Mouse (Mus musculus) kidney, adult 8-10 months (tissue): ENCODE results near the gene Magi3.

Experiments used
- DNase-seq, 2 experiments: peaks; one replicate each; pipeline ENCODE4 v3.0.0; 2022

The Magi3 gene

DNA sequence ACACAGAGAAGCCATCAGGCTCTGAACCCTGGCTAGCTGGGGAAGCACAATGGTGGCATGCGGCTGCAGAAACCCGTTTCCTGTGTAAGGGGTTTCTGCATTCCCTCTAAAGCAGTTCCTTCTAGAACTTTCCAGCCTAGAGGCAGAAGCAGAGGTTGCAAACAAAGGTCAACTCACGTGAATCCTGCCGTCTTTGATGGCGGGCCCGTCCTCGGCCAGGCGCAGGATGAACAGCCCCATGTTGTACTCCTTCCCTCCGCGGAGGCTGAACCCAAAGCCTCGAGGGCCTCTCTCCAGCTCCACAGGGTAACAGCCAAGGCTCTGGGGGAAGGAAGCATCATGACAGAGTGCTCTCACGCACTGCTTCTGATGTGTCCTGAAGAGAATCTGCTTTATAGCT lies 200.1 kb downstream of the Magi3 start:
- DNase-seq, result no peak

DNA sequence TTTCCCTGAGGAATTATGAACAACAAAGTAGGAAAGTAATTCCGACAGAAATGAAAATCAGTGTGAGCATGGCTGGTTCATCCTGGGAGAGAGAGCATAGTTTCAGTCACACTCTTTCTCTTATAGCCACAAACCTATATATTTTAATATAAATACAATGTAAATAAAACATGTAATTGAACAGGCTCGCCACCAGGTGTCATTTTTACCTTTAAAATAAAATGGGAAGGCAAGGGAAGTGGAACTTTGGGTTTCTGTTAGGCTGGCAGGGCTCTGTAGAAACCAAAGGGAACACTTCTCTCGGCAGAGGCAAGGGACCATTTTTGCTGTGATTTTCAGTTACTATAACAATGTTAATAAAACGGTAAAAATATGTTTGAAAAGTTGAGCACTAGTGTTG lies 200.7 kb downstream of the Magi3 start:
- DNase-seq, result no peak

DNA sequence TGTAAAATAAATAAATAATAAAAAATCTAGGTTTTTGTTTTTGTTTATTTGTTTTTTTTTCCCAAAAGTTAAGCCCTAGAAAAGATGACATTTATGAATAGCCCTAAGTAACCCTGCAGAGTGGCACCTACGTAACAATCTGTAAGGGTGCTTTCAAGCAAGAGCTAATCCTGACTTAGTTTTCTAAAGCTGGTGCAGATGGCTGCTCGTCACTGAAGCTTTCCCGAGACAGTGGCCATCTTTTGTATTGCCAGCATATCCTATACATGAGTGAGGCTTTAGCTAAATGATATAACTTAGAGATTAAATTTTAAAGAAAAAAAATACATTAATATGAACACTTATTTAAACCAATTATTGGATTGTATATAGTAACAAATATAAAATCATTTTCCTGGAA lies 202.2 kb downstream of the Magi3 start:
- DNase-seq, result no peak

DNA sequence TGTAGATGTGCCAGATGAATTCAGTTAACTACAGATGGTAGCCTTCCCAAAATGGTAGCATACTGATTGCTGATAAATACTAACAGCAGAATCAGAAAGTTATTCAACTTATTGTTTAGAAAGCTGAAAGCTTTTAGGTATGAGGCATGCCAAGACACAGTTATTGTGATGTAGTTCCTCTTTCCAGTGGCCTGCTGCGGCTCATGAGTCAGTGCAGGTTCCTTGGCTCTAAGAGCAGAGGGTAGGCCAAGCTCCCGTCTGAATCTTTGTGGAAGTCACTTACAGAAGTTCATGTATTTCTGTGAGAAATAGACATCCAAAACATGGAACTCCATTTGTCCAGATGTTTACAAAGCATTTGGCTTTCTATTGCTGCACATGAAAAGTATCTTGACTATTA lies 208.2 kb downstream of the Magi3 start:
- DNase-seq, result no peak

DNA sequence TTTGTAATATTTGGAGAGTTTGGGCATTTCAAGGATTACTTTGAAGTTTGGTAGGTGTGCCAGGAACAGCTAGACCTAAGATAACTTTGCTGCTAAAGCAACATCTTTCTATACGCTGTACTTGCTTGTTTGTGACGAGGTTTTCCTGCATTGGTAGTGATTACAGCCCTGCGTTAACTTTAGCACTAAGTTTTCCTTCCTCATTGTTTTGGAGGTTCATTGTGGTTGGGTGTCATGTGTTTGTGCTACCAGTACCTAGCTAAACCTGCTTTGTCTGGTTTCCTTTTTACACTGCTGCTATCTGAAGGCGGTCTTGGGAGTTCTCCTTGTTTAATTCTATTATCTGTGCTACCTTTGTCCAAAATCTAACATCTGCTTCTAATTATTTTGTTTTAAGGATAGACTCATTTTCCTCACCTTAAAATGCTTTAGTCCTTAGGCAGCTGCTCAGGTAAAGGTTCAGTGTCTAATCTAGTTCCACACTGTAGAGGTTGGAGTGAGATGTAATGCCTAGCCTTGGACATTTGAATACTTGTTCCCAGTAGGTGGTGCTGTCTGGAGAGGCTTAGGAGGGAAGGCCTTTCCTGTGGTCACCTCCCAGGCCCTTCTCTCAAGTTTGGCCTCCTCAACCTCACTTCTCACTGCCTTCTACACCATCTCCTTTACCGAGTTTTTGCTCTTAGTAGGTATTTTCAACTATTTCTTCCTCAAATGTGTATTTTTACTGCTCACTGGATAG lies 210.1 kb downstream of the Magi3 start:
- DNase-seq, result no peak

DNA sequence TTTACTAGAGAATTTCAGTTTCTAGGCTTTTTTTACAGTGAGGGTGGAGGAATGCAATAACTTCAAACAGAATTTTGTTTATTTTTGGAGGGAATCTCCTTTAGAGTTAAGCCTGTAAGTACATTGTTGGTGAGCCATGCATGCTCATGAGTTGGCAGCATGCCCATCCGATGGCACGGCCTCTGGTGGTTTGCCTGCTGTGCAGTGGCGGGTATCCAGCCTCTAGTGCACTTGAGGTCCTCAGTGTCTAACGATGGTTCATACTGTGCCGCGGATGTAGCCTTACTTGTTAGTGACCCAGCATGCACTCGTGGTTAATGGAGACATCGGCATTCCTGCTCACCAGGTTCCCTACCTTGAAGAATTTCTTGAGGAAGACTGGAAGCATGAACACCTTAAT lies 212.7 kb downstream of the Magi3 start:
- peak in 1 of 2 experiments; percentile 20 for DNase-seq

DNA sequence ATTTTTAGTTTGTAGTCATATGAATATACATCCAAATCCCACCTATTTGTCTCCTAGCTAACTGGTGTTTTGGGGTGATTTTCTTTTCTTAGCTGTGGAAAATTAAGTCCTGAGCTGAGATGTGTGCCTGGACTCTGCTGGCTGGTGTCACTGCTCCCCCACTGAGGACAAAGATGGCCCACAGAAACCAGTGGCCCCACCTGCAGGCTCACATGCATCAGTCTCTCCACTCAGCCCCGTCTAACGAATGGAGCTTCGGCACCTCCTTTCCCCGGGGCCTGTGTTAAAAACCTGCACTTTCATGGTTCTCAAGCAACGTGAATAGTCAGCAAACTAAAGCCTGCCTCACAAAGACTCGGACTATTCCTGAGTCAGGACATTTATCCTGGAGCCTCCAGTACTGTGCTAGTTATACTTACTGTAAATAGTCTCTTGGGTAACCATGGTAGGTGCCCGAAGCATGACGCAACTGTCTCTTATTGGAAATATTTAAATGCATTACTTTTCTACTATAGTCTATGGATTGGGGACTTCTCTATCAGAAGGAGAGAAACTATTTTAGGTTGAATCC lies 213.2 kb downstream of the Magi3 start:
- no peak for DNase-seq

DNA sequence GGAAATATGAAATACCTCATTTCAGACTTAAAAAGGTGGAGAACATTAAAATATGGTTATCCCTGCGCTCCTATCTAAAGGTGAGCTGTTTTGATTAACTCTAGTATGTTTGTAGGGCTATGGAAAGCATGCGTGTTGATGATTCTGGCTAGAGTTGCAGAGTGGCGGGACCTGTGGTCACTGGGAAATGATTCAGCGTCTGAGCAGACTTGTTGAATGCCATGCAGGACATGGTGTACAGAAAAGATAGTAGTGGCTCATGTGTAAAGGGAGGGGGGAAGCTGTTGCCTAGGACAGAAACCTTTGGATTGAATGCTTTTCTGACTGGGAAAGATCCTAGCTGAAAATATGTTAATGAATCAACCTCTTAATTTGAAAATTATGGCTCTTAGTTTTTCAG lies 221.4 kb downstream of the Magi3 start:
- DNase-seq, result no peak

DNA sequence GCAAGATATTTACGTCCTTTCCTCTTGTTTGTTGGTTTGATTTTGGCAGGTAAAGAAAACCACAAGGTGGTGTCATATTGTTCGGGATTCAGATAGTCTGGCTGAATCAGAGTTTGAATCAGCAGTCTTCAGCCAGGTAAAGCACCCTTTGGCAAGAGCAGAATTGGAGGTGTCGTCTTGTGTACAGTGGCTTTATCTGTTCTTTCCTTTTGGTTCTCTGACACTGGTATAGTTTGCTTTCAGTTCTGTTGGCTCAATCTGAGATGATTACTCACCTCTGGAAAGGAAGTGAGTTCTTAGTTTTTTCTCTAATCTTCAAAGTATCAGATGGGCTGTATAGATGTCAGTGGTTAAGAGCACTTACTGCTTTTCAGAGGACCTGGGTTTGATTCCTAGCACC lies 228.9 kb downstream of the Magi3 start:
- no peak for DNase-seq

DNA sequence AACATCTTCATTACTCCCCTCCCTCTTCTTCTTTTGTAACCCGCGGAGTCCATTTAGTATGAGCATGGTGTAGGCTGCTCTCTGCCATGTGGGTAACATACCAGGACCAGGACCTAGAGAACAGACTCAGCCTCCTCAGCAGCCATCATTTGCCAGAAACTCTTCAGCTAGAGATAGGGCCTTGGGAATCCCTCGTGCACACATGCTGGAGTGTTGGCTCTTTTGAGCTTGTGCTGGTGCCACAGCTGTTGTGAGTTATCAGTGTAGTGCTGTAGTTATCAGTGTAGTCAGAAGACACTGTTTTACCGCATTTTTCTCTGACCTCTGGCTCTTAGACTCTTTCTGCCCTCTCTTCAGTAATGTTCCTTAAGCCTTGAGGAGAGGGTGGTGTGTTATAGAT lies 230.8 kb downstream of the Magi3 start:
- DNase-seq, result no peak

DNA sequence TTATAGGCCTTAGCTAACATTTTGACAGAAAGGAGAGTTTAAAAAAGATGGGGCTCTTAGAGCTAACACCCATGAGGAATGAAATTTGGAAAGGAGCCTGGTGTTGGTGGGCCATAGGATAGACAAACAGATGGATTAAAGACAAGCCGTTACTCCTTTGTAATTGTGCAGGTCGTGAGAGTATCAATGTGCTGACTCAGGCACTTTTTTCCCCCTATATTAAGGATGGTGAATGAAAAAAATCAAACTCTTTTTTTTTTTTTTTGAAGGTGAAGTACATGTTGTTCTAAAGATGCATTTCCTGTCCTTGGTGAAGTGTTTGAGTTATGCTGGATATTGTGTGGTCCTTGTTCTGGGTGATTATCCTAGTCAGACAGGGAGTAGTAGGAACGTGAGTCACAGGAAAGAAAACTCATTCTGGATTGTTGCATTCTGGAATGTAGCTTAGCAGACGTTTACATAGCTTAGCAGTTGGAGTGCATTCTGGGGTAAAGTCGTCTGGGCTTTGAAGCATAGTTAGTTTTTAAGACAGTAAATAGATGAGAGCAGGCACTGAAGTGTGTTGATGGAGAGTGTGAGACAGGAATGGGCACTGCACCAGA lies 232.2 kb downstream of the Magi3 start:
- no peak for DNase-seq

DNA sequence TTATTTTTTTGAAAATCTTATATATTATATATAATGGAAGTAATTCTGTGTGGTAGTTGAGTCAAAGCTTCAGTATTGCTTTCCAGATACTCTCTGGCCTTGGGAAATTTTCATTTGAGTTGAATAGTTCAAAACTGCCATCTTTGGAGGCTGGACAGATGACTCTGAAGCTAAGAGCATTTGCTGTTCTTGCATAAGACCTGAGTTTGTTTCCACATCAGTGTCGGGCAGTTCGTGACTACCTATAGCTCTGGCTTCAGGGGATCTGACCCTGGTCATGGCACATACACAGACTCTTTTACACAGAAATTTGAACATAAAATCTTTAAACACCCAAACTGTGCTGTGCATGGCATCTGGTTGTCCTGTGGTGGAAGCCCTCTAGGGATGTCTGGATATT lies 235.0 kb downstream of the Magi3 start:
- DNase-seq, result no peak

DNA sequence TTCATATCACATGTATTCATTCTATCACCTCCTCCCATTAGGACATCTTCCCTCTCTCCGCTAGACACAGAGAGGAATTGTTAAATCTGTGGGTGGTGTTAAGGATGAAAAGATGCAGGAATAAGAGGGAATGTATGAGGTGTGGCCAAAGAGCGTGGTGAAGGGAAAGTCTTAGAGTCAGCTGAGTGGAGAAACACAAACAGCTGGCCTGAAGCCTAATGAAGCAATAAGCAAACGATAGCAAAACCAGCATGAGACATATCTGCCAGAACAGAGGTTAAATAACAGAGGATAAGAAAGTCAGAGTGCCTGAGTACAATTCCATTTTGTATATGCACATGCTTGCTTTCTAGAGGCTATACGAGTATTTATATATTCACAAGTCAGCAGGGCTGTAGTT lies 235.6 kb downstream of the Magi3 start:
- no peak for DNase-seq

DNA sequence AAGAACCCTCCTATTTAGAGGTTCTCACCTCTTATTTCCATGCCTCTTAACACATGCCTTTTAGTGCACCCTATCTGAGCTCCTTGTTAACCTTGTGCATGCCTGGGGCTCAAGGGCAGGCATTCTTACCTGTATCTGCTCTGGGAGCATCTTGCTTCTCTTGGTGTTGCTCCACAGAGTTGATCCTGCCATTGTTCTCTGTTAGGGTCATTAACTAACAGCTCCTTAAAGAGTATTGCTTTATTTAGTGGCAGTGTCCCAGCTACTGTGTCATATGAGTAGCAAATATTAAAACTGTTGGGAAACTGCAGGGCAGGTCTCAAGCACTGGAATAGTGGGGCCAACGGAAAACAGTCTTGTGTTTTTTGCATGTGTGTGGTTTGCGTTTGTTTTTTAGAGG lies 249.0 kb downstream of the Magi3 start:
- no peak for DNase-seq

DNA sequence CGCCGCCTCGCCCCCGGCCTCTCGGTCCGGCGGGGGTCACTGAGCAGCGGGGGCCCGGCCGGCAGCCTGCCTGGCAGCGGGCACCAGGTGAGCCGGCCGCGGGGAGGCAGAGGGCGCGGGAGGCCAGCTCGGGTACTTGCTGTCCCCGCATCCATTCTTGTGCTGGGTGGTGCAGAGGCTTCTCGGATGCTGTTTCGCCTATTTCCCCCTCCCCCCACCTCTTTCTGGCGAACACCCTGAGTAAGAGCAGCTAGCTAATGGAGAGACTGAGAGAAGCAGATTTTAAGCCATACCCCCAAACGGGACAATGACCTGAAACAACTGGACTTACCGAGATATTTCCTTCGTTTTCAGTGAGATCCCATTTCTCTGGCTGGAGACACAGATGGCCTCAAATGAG lies 251.5 kb downstream of the Magi3 start:
- no peak for DNase-seq

DNA sequence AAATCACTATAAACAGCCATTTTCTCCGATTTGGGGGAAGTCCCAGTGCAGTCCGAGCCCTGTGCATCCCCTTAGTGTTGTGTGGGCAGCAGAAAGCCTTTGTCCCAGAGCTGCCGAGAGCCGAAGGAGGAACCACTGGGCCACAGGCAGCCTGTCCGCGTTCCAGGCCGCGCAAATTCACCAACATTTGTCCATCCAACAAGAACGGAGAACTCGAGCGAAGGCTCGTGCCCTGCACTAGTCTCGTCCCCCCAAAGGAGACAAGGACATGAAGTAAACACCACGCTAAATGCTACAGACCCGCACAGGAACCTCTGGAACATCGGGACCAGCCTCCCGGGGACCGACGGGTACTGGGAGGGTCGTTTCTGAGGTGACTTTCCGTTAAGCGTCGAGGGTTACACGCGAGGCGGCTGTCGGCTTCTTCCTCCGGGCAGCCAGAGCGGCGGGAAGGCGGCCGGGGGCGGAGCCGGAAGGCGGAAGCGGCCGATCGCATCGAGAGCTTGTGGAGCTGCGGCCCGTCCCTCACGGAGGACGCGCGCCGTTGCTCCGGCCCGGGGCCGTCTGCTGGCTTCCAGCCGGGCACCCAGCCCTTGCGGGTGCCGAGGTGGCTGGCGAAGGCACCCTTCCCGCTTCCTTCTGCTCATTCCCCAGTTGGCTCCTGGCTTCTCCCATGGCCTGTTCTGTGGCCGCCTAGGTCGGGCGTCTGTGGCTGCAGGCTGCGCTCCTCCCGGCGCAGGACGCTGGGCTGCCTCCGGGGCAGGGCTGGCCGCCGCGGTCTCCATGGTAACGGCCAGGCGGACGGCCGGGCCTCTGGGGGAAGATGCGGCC lies 252.1 kb downstream of the Magi3 start, which contains the start of gene Phtf1:
TSS of gene Phtf1 (plus strand) at position 250 of the 831 bp plus-strand sequence.
- DNase-seq, result peak; percentile 74 to 84

DNA sequence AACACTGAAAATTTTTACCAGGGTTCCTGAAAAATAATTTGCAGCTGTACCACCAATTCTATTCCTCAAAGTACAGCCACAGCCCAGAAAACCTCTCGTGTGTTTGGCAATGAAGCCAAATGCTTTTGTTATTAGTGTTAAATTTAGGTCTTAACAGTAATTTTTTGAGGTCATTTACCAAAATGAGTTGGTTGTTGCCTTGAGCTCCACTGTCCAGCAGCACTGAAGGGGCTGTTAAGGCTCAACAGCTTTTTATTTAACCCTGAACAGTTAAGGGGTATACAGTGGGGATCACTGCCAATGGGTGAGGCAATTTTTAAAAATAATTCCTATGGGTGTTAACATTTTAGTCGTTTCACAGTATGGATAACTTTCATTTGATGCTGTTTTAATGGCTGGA lies 252.9 kb downstream of the Magi3 start:
- no peak for DNase-seq
